Mouse (Mus musculus) right cerebral cortex, adult 18-20 months (tissue): ENCODE results near the gene Etv1.
"Not testable (repeated sequence)": the region's sequence is repeated elsewhere in the genome, so short reads cannot be mapped to it uniquely, and the experiment has no call there.

ENCODE experiments used
- DNase-seq: peaks from one replicate; pipeline ENCODE4 v3.0.0; 2022; ENCODE audit warnings: mixed read lengths

Etv1 gene

GRCm38 (mm10) chr12:38820642-38821041, 41.5 kb downstream of the Etv1 start:
- DNase-seq: no peak

GRCm38 (mm10) chr12:38824405-38824804, 45.2 kb downstream of the Etv1 start:
- no peak for DNase-seq

- DNase-seq: no peak
Observed at GRCm38 (mm10) chr12:38832981-38833380, 53.8 kb downstream of the Etv1 start.

GRCm38 (mm10) chr12:38834581-38834980, 55.4 kb downstream of the Etv1 start:
- DNase-seq: no peak

- not testable (repeated sequence) for DNase-seq
Observed at GRCm38 (mm10) chr12:38834986-38835385, 55.8 kb downstream of the Etv1 start.

- no peak for DNase-seq
Observed at GRCm38 (mm10) chr12:38843801-38844295, 64.7 kb downstream of the Etv1 start.

GRCm38 (mm10) chr12:38847500-38848261, 68.5 kb downstream of the Etv1 start:
- DNase-seq: no peak

GRCm38 (mm10) chr12:38849994-38850393, 70.8 kb downstream of the Etv1 start:
- no peak for DNase-seq

GRCm38 (mm10) chr12:38854274-38854673, 75.1 kb downstream of the Etv1 start:
- no peak for DNase-seq

GRCm38 (mm10) chr12:38854751-38855150, 75.6 kb downstream of the Etv1 start:
- no peak for DNase-seq

GRCm38 (mm10) chr12:38859675-38860074, 80.5 kb downstream of the Etv1 start:
- DNase-seq: no peak

- no peak for DNase-seq
Observed at GRCm38 (mm10) chr12:38860168-38861115, 81.3 kb downstream of the Etv1 start.

GRCm38 (mm10) chr12:38863395-38863794, 84.2 kb downstream of the Etv1 start:
- DNase-seq: no peak

GRCm38 (mm10) chr12:38863982-38864828, 85.0 kb downstream of the Etv1 start:
- DNase-seq: no peak

- no peak for DNase-seq
Observed at GRCm38 (mm10) chr12:38874470-38874995, 95.4 kb downstream of the Etv1 start.

- no peak for DNase-seq
Observed at GRCm38 (mm10) chr12:38904516-38904915, 125.3 kb downstream of the Etv1 start.

GRCm38 (mm10) chr12:38906314-38906713, 127.1 kb downstream of the Etv1 start:
- DNase-seq: no peak

- DNase-seq: no peak
Observed at GRCm38 (mm10) chr12:38906812-38907211, 127.6 kb downstream of the Etv1 start.

- DNase-seq: no peak
Observed at GRCm38 (mm10) chr12:38908947-38909346, 129.8 kb downstream of the Etv1 start.
